Mouse (Mus musculus) liver, embryonic 16.5 days (tissue): ENCODE measurements around the gene Tmem268. TPM values are rescaled to one million over a fixed set of nuclear protein-coding genes. Genes with fewer than 3 reads are reported as not detected.

Experiments
- ATAC-seq: fragments of 200-750 bp; cut with Nextera tagmentation; 2 replicates; pipeline ENCODE4 v1.8.0; 2017; ENCODE audit warnings: low read depth, mild to moderate bottlenecking, moderate number of reproducible peaks, moderate library complexity
- H3K27ac ChIP-seq: fragments of 300-500 bp; sonication (generic); 2 replicates; pipeline ENCODE4 v1.5.1; 2014; ENCODE audit warnings: mild to moderate bottlenecking, low read length
- H3K27me3 ChIP-seq: fragments of 300-500 bp; sonication (generic); 2 replicates; pipeline ENCODE4 v1.6.1; 2014; ENCODE audit warnings: low read depth, low read length, mixed read lengths; ENCODE audit not compliant: control insufficient read depth, insufficient read depth
- H3K36me3 ChIP-seq: fragments of 300-500 bp; sonication (generic); 2 replicates; pipeline ENCODE4 v1.6.1; 2014; ENCODE audit warnings: mild to moderate bottlenecking; ENCODE audit not compliant: control insufficient read depth, insufficient read depth
- H3K4me1 ChIP-seq: fragments of 300-500 bp; sonication (generic); 2 replicates; pipeline ENCODE4 v1.6.1; 2014; ENCODE audit warnings: low read depth, low read length, mixed read lengths; ENCODE audit not compliant: control insufficient read depth
- H3K4me2 ChIP-seq: fragments of 300-500 bp; sonication (generic); 2 replicates; pipeline ENCODE4 v1.6.1; 2014; ENCODE audit warnings: low read depth, low read length, mixed read lengths
- H3K4me3 ChIP-seq: fragments of 300-500 bp; sonication (generic); 2 replicates; pipeline ENCODE4 v1.5.1; 2014; ENCODE audit warnings: low read depth, mild to moderate bottlenecking, low read length
- H3K9ac ChIP-seq: fragments of 300-500 bp; sonication (generic); 2 replicates; pipeline ENCODE4 v1.6.1; 2014; ENCODE audit warnings: low read depth, low read length
- H3K9me3 ChIP-seq: fragments of 300-500 bp; sonication (generic); replicated peaks from 2 replicates; pipeline ENCODE4 v1.6.1; 2016; ENCODE audit warnings: low read length; ENCODE audit not compliant: control insufficient read depth
- WGBS: fragments of 180-500 bp; shearing (Covaris S2); extraction: QIAGEN DNeasy Blood & Tissue Kit; methylation state at CpG from one replicate; pipeline ENCODE4 v1.1.7; 2014; ENCODE audit not compliant: insufficient replicate concordance; 5-methylcytosine and 5-hydroxymethylcytosine counted together
- polyA plus RNA-seq: library from polyadenylated mRNA; unstranded; fragments of >200 nt; fragmentation: Nextera tagmentation; extraction: Ambion mirVana; gene quantifications from 2 replicates; pipeline ENCODE4 v1.2.1, GENCODE M21; 2015

Gene Tmem268
- 10.2 and 11.3 TPM in 2 replicates for polyA plus RNA-seq

GRCm38 (mm10) chr4:63558407-63559081 lies at the start of gene Tmem268:
Tmem268 (plus strand) TSS chr4:63558781.
- Histone ChIP-seq H3K9ac (peak within 1 kb of the TSS; percentile 77), H3K27ac (peak within 1 kb of the TSS; percentile 82), H3K9me3 (no peaks in the 10 kb centered on the region), H3K4me1 (peaks cover 60% of the 10 kb centered on the region), H3K4me2 (peak within 1 kb of the TSS; percentile 90), H3K4me3 (peak within 1 kb of the TSS; percentile 74), H3K27me3 (no peaks in the 10 kb centered on the region), H3K36me3 (no peaks in the 10 kb centered on the region)
- peak; percentile 80 for ATAC-seq
- WGBS = under 1% methylated on average over 81 of the region's 81 CpGs

- no peak overlapping the region for H3K4me3 ChIP-seq
- 51% methylated on average over 2 of the region's 2 CpGs for WGBS
- H3K36me3 ChIP-seq = no peaks in the 10 kb centered on the region
- no peak overlapping the region for H3K27ac ChIP-seq
- no peaks in the 10 kb centered on the region for H3K27me3 ChIP-seq
- no peaks in the 10 kb centered on the region for H3K4me1 ChIP-seq
- no peaks in the 10 kb centered on the region for H3K9me3 ChIP-seq
- H3K4me2 ChIP-seq = no peak overlapping the region
- no peak for ATAC-seq
- H3K9ac ChIP-seq = no peak overlapping the region
Measured at GRCm38 (mm10) chr4:63512921-63513320, 45.7 kb upstream of the Tmem268 start.

GRCm38 (mm10) chr4:63514454-63514984 lies 44.1 kb upstream of the Tmem268 start:
- Histone ChIP-seq H3K36me3 (no peaks in the 10 kb centered on the region), H3K4me2 (no peak overlapping the region), H3K4me3 (no peak overlapping the region), H3K9ac (no peak overlapping the region), H3K4me1 (no peaks in the 10 kb centered on the region), H3K27ac (no peak overlapping the region), H3K27me3 (no peaks in the 10 kb centered on the region), H3K9me3 (no peaks in the 10 kb centered on the region)
- ATAC-seq = no peak
- WGBS = 42% methylated on average over 4 of the region's 4 CpGs

- no peak for ATAC-seq
- WGBS = 23% methylated on average over 5 of the region's 5 CpGs
- H3K9ac ChIP-seq = no peak overlapping the region
Measured at GRCm38 (mm10) chr4:63515021-63515420, 43.6 kb upstream of the Tmem268 start.

GRCm38 (mm10) chr4:63521813-63522419 lies 36.7 kb upstream of the Tmem268 start:
- no peak for ATAC-seq
- no peak overlapping the region for H3K4me2 ChIP-seq
- WGBS = 50% methylated on average over 2 of the region's 2 CpGs
- H3K4me1 ChIP-seq = no peaks in the 10 kb centered on the region
- H3K4me3 ChIP-seq = no peak overlapping the region
- no peaks in the 10 kb centered on the region for H3K36me3 ChIP-seq
- no peak overlapping the region for H3K27ac ChIP-seq
- H3K27me3 ChIP-seq = no peaks in the 10 kb centered on the region
- H3K9ac ChIP-seq = no peak overlapping the region
- no peaks in the 10 kb centered on the region for H3K9me3 ChIP-seq

More at GRCm38 (mm10) chr4:63515021-63515420, 43.6 kb upstream of the Tmem268 start:
- Histone ChIP-seq H3K27ac (no peak overlapping the region), H3K27me3 (no peaks in the 10 kb centered on the region), H3K4me2 (no peak overlapping the region), H3K36me3 (no peaks in the 10 kb centered on the region), H3K4me3 (no peak overlapping the region), H3K4me1 (no peaks in the 10 kb centered on the region), H3K9me3 (no peaks in the 10 kb centered on the region)

- H3K27me3 ChIP-seq = no peaks in the 10 kb centered on the region
- ATAC-seq = no peak
- H3K9me3 ChIP-seq = no peaks in the 10 kb centered on the region
- H3K4me2 ChIP-seq = no peak overlapping the region
- H3K4me1 ChIP-seq = no peaks in the 10 kb centered on the region
- no peaks in the 10 kb centered on the region for H3K36me3 ChIP-seq
- WGBS = 69% methylated on average over 8 of the region's 8 CpGs
- no peak overlapping the region for H3K27ac ChIP-seq
- H3K9ac ChIP-seq = no peak overlapping the region
- no peak overlapping the region for H3K4me3 ChIP-seq
Measured at GRCm38 (mm10) chr4:63525514-63525913, 33.1 kb upstream of the Tmem268 start.

- Histone ChIP-seq H3K9me3 (no peaks in the 10 kb centered on the region), H3K36me3 (no peaks in the 10 kb centered on the region), H3K4me3 (no peak overlapping the region), H3K27me3 (no peaks in the 10 kb centered on the region), H3K4me1 (no peaks in the 10 kb centered on the region), H3K4me2 (no peak overlapping the region), H3K27ac (no peak overlapping the region), H3K9ac (no peak overlapping the region)
- ATAC-seq = no peak
- 71% methylated on average over 6 of the region's 6 CpGs for WGBS
Measured at GRCm38 (mm10) chr4:63528946-63529345, 29.6 kb upstream of the Tmem268 start.

GRCm38 (mm10) chr4:63530409-63530808 lies 28.2 kb upstream of the Tmem268 start:
- Histone ChIP-seq H3K4me2 (no peak overlapping the region), H3K9me3 (no peaks in the 10 kb centered on the region), H3K27ac (no peak overlapping the region), H3K4me1 (no peaks in the 10 kb centered on the region), H3K27me3 (no peaks in the 10 kb centered on the region), H3K9ac (no peak overlapping the region), H3K36me3 (no peaks in the 10 kb centered on the region), H3K4me3 (no peak overlapping the region)
- ATAC-seq = no peak
- WGBS = 63% methylated on average over 7 of the region's 7 CpGs

- Histone ChIP-seq H3K9me3 (no peaks in the 10 kb centered on the region), H3K4me1 (no peaks in the 10 kb centered on the region), H3K27ac (no peak overlapping the region), H3K36me3 (no peaks in the 10 kb centered on the region), H3K27me3 (no peaks in the 10 kb centered on the region), H3K9ac (no peak overlapping the region), H3K4me3 (no peak overlapping the region), H3K4me2 (no peak overlapping the region)
- ATAC-seq = no peak
- WGBS = 63% methylated on average over 4 of the region's 4 CpGs
Measured at GRCm38 (mm10) chr4:63537602-63538001, 21.0 kb upstream of the Tmem268 start.
